Mouse (Mus musculus): Measurements from ENCODE around the gene Tas2r116. TPM values are rescaled to one million over a fixed set of nuclear protein-coding genes. Genes with fewer than 3 reads are reported as not detected.

Gene Tas2r116
- polyA plus RNA-seq (2015; fragmentation: Nextera tagmentation; extraction: Ambion mirVana): not detected in 2 replicates

GRCm38 (mm10) chr6:132855138-132855537 lies at the start of gene Tas2r116:
Gene Tas2r116 (plus strand): TSS chr6:132855438.
- ATAC-seq (replicated peaks): no peak
- WGBS: 71% methylated on average over 1 of the region's 1 CpGs
- no peaks in the 10 kb centered on the region for H3K9me3 ChIP-seq

GRCm38 (mm10) chr6:132846842-132847241 lies 8.4 kb upstream of the Tas2r116 start, which contains the start of gene Tas2r123:
Gene Tas2r123 (plus strand): TSS chr6:132847142.
- no peaks in the 10 kb centered on the region for H3K27me3 ChIP-seq
- ATAC-seq (replicated peaks): no peak
- H3K4me2 ChIP-seq (replicated peaks): no peak within 1 kb of the TSS
- H3K36me3 ChIP-seq: no peaks in the 10 kb centered on the region
- H3K9me3 ChIP-seq: no peaks in the 10 kb centered on the region
- H3K4me3 ChIP-seq: no peak within 1 kb of the TSS
- H3K9ac ChIP-seq (replicated peaks): no peak within 1 kb of the TSS
- no peak within 1 kb of the TSS for H3K27ac ChIP-seq (replicated peaks)
- no peaks in the 10 kb centered on the region for H3K4me1 ChIP-seq
- 82% methylated on average over 1 of the region's 1 CpGs for WGBS

More at GRCm38 (mm10) chr6:132855138-132855537, at the start of gene Tas2r116:
- H3K4me3 ChIP-seq: no peak within 1 kb of the TSS
- H3K4me1 ChIP-seq: no peaks in the 10 kb centered on the region
- no peaks in the 10 kb centered on the region for H3K36me3 ChIP-seq
- H3K27ac ChIP-seq (replicated peaks): no peak within 1 kb of the TSS
- no peaks in the 10 kb centered on the region for H3K27me3 ChIP-seq
- H3K9ac ChIP-seq (replicated peaks): no peak within 1 kb of the TSS
- H3K4me2 ChIP-seq (replicated peaks): no peak within 1 kb of the TSS

- no peak within 1 kb of the TSS for H3K4me3 ChIP-seq
- no peaks in the 10 kb centered on the region for H3K9me3 ChIP-seq
These were observed 12.5 kb downstream of the Tas2r116 start, which contains the start of gene Tas2r110 for GRCm38 (mm10) chr6:132867708-132868107. Gene Tas2r110 (plus strand): TSS chr6:132868008.

GRCm38 (mm10) chr6:132892711-132893110 lies 37.5 kb downstream of the Tas2r116 start, which contains the start of gene Tas2r113:
Gene Tas2r113 (plus strand): TSS chr6:132893011.
- Histone ChIP-seq H3K36me3 (no peaks in the 10 kb centered on the region), H3K4me1 (no peaks in the 10 kb centered on the region), H3K4me3 (no peak within 1 kb of the TSS), H3K9me3 (no peaks in the 10 kb centered on the region), H3K27ac (replicated peaks) (no peak within 1 kb of the TSS), H3K27me3 (no peaks in the 10 kb centered on the region), H3K9ac (replicated peaks) (no peak within 1 kb of the TSS), H3K4me2 (replicated peaks) (no peak within 1 kb of the TSS)
- no peak for ATAC-seq (replicated peaks)
- 73% methylated on average over 1 of the region's 1 CpGs for WGBS

More at GRCm38 (mm10) chr6:132867708-132868107, 12.5 kb downstream of the Tas2r116 start, which contains the start of gene Tas2r110:
- Histone ChIP-seq H3K4me2 (replicated peaks) (no peak within 1 kb of the TSS), H3K27me3 (no peaks in the 10 kb centered on the region), H3K36me3 (no peaks in the 10 kb centered on the region), H3K27ac (replicated peaks) (no peak within 1 kb of the TSS), H3K4me1 (no peaks in the 10 kb centered on the region), H3K9ac (replicated peaks) (no peak within 1 kb of the TSS)
- no peak for ATAC-seq (replicated peaks)

Other genes with a start within 250 kb of the Tas2r116 start
- not detected in 2 replicates for gene A630073D07Rik, start 203.9 kb upstream of the Tas2r116 start, polyA plus RNA-seq (2015; fragmentation: Nextera tagmentation; extraction: Ambion mirVana)
- gene Tas2r120, start 198.5 kb upstream of the Tas2r116 start, polyA plus RNA-seq (2015; fragmentation: Nextera tagmentation; extraction: Ambion mirVana): not detected in 2 replicates
- gene Tas2r121, start 154.4 kb upstream of the Tas2r116 start, polyA plus RNA-seq (2015; fragmentation: Nextera tagmentation; extraction: Ambion mirVana): not detected in 2 replicates
- gene Tas2r122, start 143.5 kb upstream of the Tas2r116 start, polyA plus RNA-seq (2015; fragmentation: Nextera tagmentation; extraction: Ambion mirVana): not detected in 2 replicates
- gene Tas2r115, start 117.4 kb upstream of the Tas2r116 start, polyA plus RNA-seq (2015; fragmentation: Nextera tagmentation; extraction: Ambion mirVana): not detected in 2 replicates
- gene Tas2r124, start 100.7 kb upstream of the Tas2r116 start, polyA plus RNA-seq (2015; fragmentation: Nextera tagmentation; extraction: Ambion mirVana): not detected in 2 replicates
- gene Tas2r102, start 93.3 kb upstream of the Tas2r116 start, polyA plus RNA-seq (2015; fragmentation: Nextera tagmentation; extraction: Ambion mirVana): not detected in 2 replicates
- not detected in 2 replicates for gene Tas2r136, start 77.3 kb upstream of the Tas2r116 start, polyA plus RNA-seq (2015; fragmentation: Nextera tagmentation; extraction: Ambion mirVana)
- gene Tas2r117, start 52.6 kb upstream of the Tas2r116 start, polyA plus RNA-seq (2015; fragmentation: Nextera tagmentation; extraction: Ambion mirVana): not detected in 2 replicates
- gene Tas2r123, start 8.3 kb upstream of the Tas2r116 start, polyA plus RNA-seq (2015; fragmentation: Nextera tagmentation; extraction: Ambion mirVana): not detected in 2 replicates
- gene Tas2r110, start 12.6 kb downstream of the Tas2r116 start, polyA plus RNA-seq (2015; fragmentation: Nextera tagmentation; extraction: Ambion mirVana): not detected in 2 replicates
- gene Tas2r113, start 37.6 kb downstream of the Tas2r116 start, polyA plus RNA-seq (2015; fragmentation: Nextera tagmentation; extraction: Ambion mirVana): not detected in 2 replicates
- not detected in 2 replicates for gene Tas2r125, start 54.2 kb downstream of the Tas2r116 start, polyA plus RNA-seq (2015; fragmentation: Nextera tagmentation; extraction: Ambion mirVana)
- not detected in 2 replicates for gene Tas2r129, start 95.7 kb downstream of the Tas2r116 start, polyA plus RNA-seq (2015; fragmentation: Nextera tagmentation; extraction: Ambion mirVana)
- gene Tas2r131, start 102.5 kb downstream of the Tas2r116 start, polyA plus RNA-seq (2015; fragmentation: Nextera tagmentation; extraction: Ambion mirVana): not detected in 2 replicates
- not detected in 2 replicates for gene Tas2r109, start 125.5 kb downstream of the Tas2r116 start, polyA plus RNA-seq (2015; fragmentation: Nextera tagmentation; extraction: Ambion mirVana)
- not detected in 2 replicates for gene Tas2r103, start 181.7 kb downstream of the Tas2r116 start, polyA plus RNA-seq (2015; fragmentation: Nextera tagmentation; extraction: Ambion mirVana)
- gene Tas2r140, start 200.4 kb downstream of the Tas2r116 start, polyA plus RNA-seq (2015; fragmentation: Nextera tagmentation; extraction: Ambion mirVana): not detected in 2 replicates
- gene Smim10l1, start 249.5 kb downstream of the Tas2r116 start, polyA plus RNA-seq (2015; fragmentation: Nextera tagmentation; extraction: Ambion mirVana): 85.0 and 97.6 TPM in 2 replicates